Mouse (Mus musculus): ENCODE data around the gene Dnajc7.

GRCm38 (mm10) chr11:100568692-100569091 is 51.3 kb downstream of the Dnajc7 start:
- TF ChIP-seq POLR2A (IDR thresholded peaks at IDR 0.05; ENCODE audit: borderline replicate concordance, insufficient read depth, low read length) (no peak), CTCF (IDR thresholded peaks at IDR 0.05; ENCODE audit: borderline replicate concordance, insufficient read depth, low read depth, low read length) (no peak)

Data from cerebellum, adult 2 months (tissue).